Mouse (Mus musculus): ENCODE measurements around the gene Akap8l. TPM values are rescaled to one million over a fixed set of nuclear protein-coding genes. Genes with fewer than 3 reads are reported as not detected.

The Akap8l gene
- polyA plus RNA-seq, 1 experiment from 2014 or later, result 78.9 TPM

GRCm38 (mm10) chr17:32285138-32285670 lies 65.2 kb downstream of the Akap8l start:
- WGBS, result 34% methylated on average over 6 of the region's 6 CpGs
- H3K4me1 ChIP-seq (ENCODE audit: control insufficient read depth, insufficient read depth, low read length), result peaks cover 18% of the 10 kb centered on the region
- H3K9me3 ChIP-seq (replicated peaks; ENCODE audit: control insufficient read depth, low read length), result no peaks in the 10 kb centered on the region
- H3K4me3 ChIP-seq (replicated peaks; ENCODE audit: low read length), result peak overlapping the region; percentile 97
- peak overlapping the region; percentile 99 for H3K9ac ChIP-seq (ENCODE audit: low read length)
- peak overlapping the region; percentile 99 for H3K27ac ChIP-seq (ENCODE audit: low read length)
- peak overlapping the region; percentile 67 for H3K4me2 ChIP-seq (ENCODE audit: low read depth, low read length)
- no peak for ATAC-seq (ENCODE audit: insufficient read depth, low FRiP score)
- H3K27me3 ChIP-seq (ENCODE audit: control insufficient read depth, insufficient read depth, low read length), result no peaks in the 10 kb centered on the region
- H3K36me3 ChIP-seq (ENCODE audit: control insufficient read depth, insufficient read depth, low read length), result no peaks in the 10 kb centered on the region

DNA sequence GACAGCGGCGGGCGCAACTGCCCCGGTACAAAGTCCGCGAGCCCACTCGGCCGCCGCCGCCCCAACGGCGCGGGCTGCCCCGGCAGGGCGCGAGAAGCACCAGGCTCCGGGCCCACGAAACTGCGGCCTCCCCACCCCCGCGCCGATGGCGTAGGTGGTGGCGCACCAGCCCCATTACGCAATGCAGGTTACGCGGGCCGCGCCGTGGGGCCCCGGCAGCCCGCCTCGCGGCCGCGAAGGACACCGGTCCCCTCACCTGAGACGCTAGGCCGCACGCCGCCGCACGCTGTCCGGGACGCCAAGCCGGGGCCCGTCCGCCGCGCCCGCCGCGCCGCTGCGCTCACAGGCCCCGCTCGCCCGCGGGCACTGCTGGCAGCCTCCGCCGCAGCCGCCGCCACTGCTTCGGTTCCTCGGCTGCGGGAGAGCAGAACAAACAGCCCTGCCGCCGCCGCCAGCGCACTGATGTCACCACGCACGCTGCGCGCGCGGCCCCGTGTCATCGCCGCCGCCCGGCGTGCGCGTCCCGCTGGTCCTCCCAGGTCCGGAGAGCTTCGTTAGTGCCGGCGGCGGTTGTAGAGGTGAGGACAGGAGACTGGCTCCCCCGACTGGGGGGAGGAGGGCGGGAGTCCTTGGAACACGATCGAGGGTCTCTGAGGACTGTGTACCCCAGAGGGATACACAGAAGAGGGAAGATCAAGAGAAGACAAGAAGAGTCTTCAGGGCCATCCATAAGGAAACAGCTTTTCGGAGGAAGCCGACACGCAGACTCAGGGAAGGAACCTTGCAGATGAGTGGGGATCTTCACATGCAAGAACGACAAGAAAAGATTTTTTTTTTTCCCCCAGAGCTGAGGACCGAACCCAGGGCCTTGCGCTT lies 65.9 kb downstream of the Akap8l start, which contains the start of gene Brd4:
Brd4 (minus strand) TSS at position 461 of the 876 bp plus-strand sequence.
- Histone ChIP-seq H3K4me3 (replicated peaks; ENCODE audit: low read length) (peak within 1 kb of the TSS; percentile 97), H3K4me2 (ENCODE audit: low read depth, low read length) (peak within 1 kb of the TSS; percentile 72), H3K36me3 (ENCODE audit: control insufficient read depth, insufficient read depth, low read length) (no peaks in the 10 kb centered on the region), H3K27ac (ENCODE audit: low read length) (peak within 1 kb of the TSS; percentile 99), H3K9me3 (replicated peaks; ENCODE audit: control insufficient read depth, low read length) (no peaks in the 10 kb centered on the region), H3K4me1 (ENCODE audit: control insufficient read depth, insufficient read depth, low read length) (peaks cover 18% of the 10 kb centered on the region), H3K27me3 (ENCODE audit: control insufficient read depth, insufficient read depth, low read length) (no peaks in the 10 kb centered on the region), H3K9ac (ENCODE audit: low read length) (peak within 1 kb of the TSS; percentile 99)
- WGBS, result under 1% methylated on average over 96 of the region's 100 CpGs
- ATAC-seq (ENCODE audit: insufficient read depth, low FRiP score), result peak; percentile 92

GRCm38 (mm10) chr17:32283771-32284221 lies 66.6 kb downstream of the Akap8l start:
- H3K27me3 ChIP-seq (ENCODE audit: control insufficient read depth, insufficient read depth, low read length), result no peaks in the 10 kb centered on the region
- no peaks in the 10 kb centered on the region for H3K36me3 ChIP-seq (ENCODE audit: control insufficient read depth, insufficient read depth, low read length)
- peaks cover 18% of the 10 kb centered on the region for H3K4me1 ChIP-seq (ENCODE audit: control insufficient read depth, insufficient read depth, low read length)
- H3K9ac ChIP-seq (ENCODE audit: low read length), result peak overlapping the region; percentile 99
- peak overlapping the region; percentile 99 for H3K27ac ChIP-seq (ENCODE audit: low read length)
- under 1% methylated on average over 28 of the region's 41 CpGs for WGBS
- peak overlapping the region; percentile 97 for H3K4me3 ChIP-seq (replicated peaks; ENCODE audit: low read length)
- no peaks in the 10 kb centered on the region for H3K9me3 ChIP-seq (replicated peaks; ENCODE audit: control insufficient read depth, low read length)
- ATAC-seq (ENCODE audit: insufficient read depth, low FRiP score), result peak; percentile 72
- H3K4me2 ChIP-seq (ENCODE audit: low read depth, low read length), result peak overlapping the region; percentile 72

- no peak for ATAC-seq (ENCODE audit: insufficient read depth, low FRiP score)
- peak overlapping the region; percentile 99 for H3K9ac ChIP-seq (ENCODE audit: low read length)
- H3K27ac ChIP-seq (ENCODE audit: low read length), result peak overlapping the region; percentile 99
- WGBS, result 6% methylated on average over 7 of the region's 7 CpGs
- H3K9me3 ChIP-seq (replicated peaks; ENCODE audit: control insufficient read depth, low read length), result no peaks in the 10 kb centered on the region
- peak overlapping the region; percentile 72 for H3K4me2 ChIP-seq (ENCODE audit: low read depth, low read length)
- H3K27me3 ChIP-seq (ENCODE audit: control insufficient read depth, insufficient read depth, low read length), result no peaks in the 10 kb centered on the region
- peak overlapping the region; percentile 97 for H3K4me3 ChIP-seq (replicated peaks; ENCODE audit: low read length)
- no peaks in the 10 kb centered on the region for H3K36me3 ChIP-seq (ENCODE audit: control insufficient read depth, insufficient read depth, low read length)
- peaks cover 18% of the 10 kb centered on the region for H3K4me1 ChIP-seq (ENCODE audit: control insufficient read depth, insufficient read depth, low read length)
Observed at GRCm38 (mm10) chr17:32283341-32283740, 67.1 kb downstream of the Akap8l start.

- no peaks in the 10 kb centered on the region for H3K9me3 ChIP-seq (replicated peaks; ENCODE audit: control insufficient read depth, low read length)
- no peaks in the 10 kb centered on the region for H3K27me3 ChIP-seq (ENCODE audit: control insufficient read depth, insufficient read depth, low read length)
- H3K4me1 ChIP-seq (ENCODE audit: control insufficient read depth, insufficient read depth, low read length), result peaks cover 18% of the 10 kb centered on the region
- ATAC-seq (ENCODE audit: insufficient read depth, low FRiP score), result no peak
- H3K4me3 ChIP-seq (replicated peaks; ENCODE audit: low read length), result no peak overlapping the region
- H3K27ac ChIP-seq (ENCODE audit: low read length), result no peak overlapping the region
- no peaks in the 10 kb centered on the region for H3K36me3 ChIP-seq (ENCODE audit: control insufficient read depth, insufficient read depth, low read length)
- peak overlapping the region; percentile 16; the same call in 1 of the 2 replicates for H3K4me2 ChIP-seq (ENCODE audit: low read depth, low read length)
- WGBS, result 56% methylated on average over 4 of the region's 4 CpGs
- H3K9ac ChIP-seq (ENCODE audit: low read length), result no peak overlapping the region
Observed at GRCm38 (mm10) chr17:32281611-32282310, 68.6 kb downstream of the Akap8l start.

- no peaks in the 10 kb centered on the region for H3K9me3 ChIP-seq (replicated peaks; ENCODE audit: control insufficient read depth, low read length)
- H3K36me3 ChIP-seq (ENCODE audit: control insufficient read depth, insufficient read depth, low read length), result no peaks in the 10 kb centered on the region
- 87% methylated on average over 2 of the region's 2 CpGs for WGBS
- no peak for ATAC-seq (ENCODE audit: insufficient read depth, low FRiP score)
- no peak overlapping the region for H3K4me3 ChIP-seq (replicated peaks; ENCODE audit: low read length)
- H3K27ac ChIP-seq (ENCODE audit: low read length), result no peak overlapping the region
- no peaks in the 10 kb centered on the region for H3K27me3 ChIP-seq (ENCODE audit: control insufficient read depth, insufficient read depth, low read length)
- H3K4me1 ChIP-seq (ENCODE audit: control insufficient read depth, insufficient read depth, low read length), result peaks cover 18% of the 10 kb centered on the region
- no peak overlapping the region for H3K9ac ChIP-seq (ENCODE audit: low read length)
- H3K4me2 ChIP-seq (ENCODE audit: low read depth, low read length), result no peak overlapping the region
Observed at GRCm38 (mm10) chr17:32281126-32281525, 69.3 kb downstream of the Akap8l start.

- no peak for ATAC-seq (ENCODE audit: insufficient read depth, low FRiP score)
- H3K36me3 ChIP-seq (ENCODE audit: control insufficient read depth, insufficient read depth, low read length), result no peaks in the 10 kb centered on the region
- no peak overlapping the region for H3K4me2 ChIP-seq (ENCODE audit: low read depth, low read length)
- H3K9ac ChIP-seq (ENCODE audit: low read length), result no peak overlapping the region
- no peak overlapping the region for H3K4me3 ChIP-seq (replicated peaks; ENCODE audit: low read length)
- no peak overlapping the region for H3K27ac ChIP-seq (ENCODE audit: low read length)
- H3K4me1 ChIP-seq (ENCODE audit: control insufficient read depth, insufficient read depth, low read length), result peaks cover 21% of the 10 kb centered on the region
- H3K27me3 ChIP-seq (ENCODE audit: control insufficient read depth, insufficient read depth, low read length), result no peaks in the 10 kb centered on the region
- no peaks in the 10 kb centered on the region for H3K9me3 ChIP-seq (replicated peaks; ENCODE audit: control insufficient read depth, low read length)
- 84% methylated on average over 3 of the region's 3 CpGs for WGBS
Observed at GRCm38 (mm10) chr17:32280575-32280974, 69.8 kb downstream of the Akap8l start.

GRCm38 (mm10) chr17:32277201-32277600 lies 73.2 kb downstream of the Akap8l start:
- WGBS, result 92% methylated on average over 1 of the region's 1 CpGs
- no peaks in the 10 kb centered on the region for H3K36me3 ChIP-seq (ENCODE audit: control insufficient read depth, insufficient read depth, low read length)
- H3K27me3 ChIP-seq (ENCODE audit: control insufficient read depth, insufficient read depth, low read length), result no peaks in the 10 kb centered on the region
- no peak overlapping the region for H3K4me2 ChIP-seq (ENCODE audit: low read depth, low read length)
- H3K4me3 ChIP-seq (replicated peaks; ENCODE audit: low read length), result no peak overlapping the region
- H3K9me3 ChIP-seq (replicated peaks; ENCODE audit: control insufficient read depth, low read length), result no peaks in the 10 kb centered on the region
- no peak overlapping the region for H3K9ac ChIP-seq (ENCODE audit: low read length)
- H3K4me1 ChIP-seq (ENCODE audit: control insufficient read depth, insufficient read depth, low read length), result peaks cover 9% of the 10 kb centered on the region
- ATAC-seq (ENCODE audit: insufficient read depth, low FRiP score), result no peak
- H3K27ac ChIP-seq (ENCODE audit: low read length), result no peak overlapping the region

DNA sequence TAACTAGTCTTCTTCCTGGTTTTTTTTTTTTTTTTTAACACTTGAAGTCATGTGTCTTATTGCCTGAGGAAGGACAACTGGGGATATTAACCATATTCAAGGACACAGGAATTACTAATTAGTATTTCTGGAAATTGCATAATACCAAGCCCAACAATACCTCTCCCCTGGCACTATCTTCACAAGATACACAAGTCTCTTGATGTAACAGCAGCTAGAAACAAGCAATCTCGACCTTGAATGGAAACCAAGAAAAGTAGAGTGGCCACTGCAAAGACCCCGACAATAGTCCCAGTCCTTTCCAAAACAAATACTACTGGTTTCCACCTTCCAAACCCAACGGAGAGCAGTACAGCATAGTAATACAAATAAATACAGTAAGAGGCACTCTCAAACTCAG lies 74.8 kb downstream of the Akap8l start:
- no peak overlapping the region for H3K27ac ChIP-seq (ENCODE audit: low read length)
- WGBS, result 75% methylated on average over 3 of the region's 3 CpGs
- H3K9ac ChIP-seq (ENCODE audit: low read length), result no peak overlapping the region
- H3K27me3 ChIP-seq (ENCODE audit: control insufficient read depth, insufficient read depth, low read length), result no peaks in the 10 kb centered on the region
- no peak overlapping the region for H3K4me2 ChIP-seq (ENCODE audit: low read depth, low read length)
- peaks cover 4% of the 10 kb centered on the region; the same call in 1 of the 2 replicates for H3K4me1 ChIP-seq (ENCODE audit: control insufficient read depth, insufficient read depth, low read length)
- no peaks in the 10 kb centered on the region for H3K9me3 ChIP-seq (replicated peaks; ENCODE audit: control insufficient read depth, low read length)
- no peak for ATAC-seq (ENCODE audit: insufficient read depth, low FRiP score)
- H3K4me3 ChIP-seq (replicated peaks; ENCODE audit: low read length), result no peak overlapping the region
- H3K36me3 ChIP-seq (ENCODE audit: control insufficient read depth, insufficient read depth, low read length), result no peaks in the 10 kb centered on the region

All from stomach, embryonic 16.5 days (tissue).